Mouse (Mus musculus): Measurements from ENCODE around the gene Fam149b. TPM values are rescaled to one million over a fixed set of nuclear protein-coding genes. Genes with fewer than 3 reads are reported as not detected.
"Not testable (repeated sequence)": the region's sequence is repeated elsewhere in the genome, so short reads cannot be mapped to it uniquely, and the experiment has no call there.

Gene Fam149b
- 56.1 and 60.1 TPM in 2 replicates for polyA plus RNA-seq (2016; fragmentation: Nextera tagmentation; extraction: Ambion mirVana)

DNA sequence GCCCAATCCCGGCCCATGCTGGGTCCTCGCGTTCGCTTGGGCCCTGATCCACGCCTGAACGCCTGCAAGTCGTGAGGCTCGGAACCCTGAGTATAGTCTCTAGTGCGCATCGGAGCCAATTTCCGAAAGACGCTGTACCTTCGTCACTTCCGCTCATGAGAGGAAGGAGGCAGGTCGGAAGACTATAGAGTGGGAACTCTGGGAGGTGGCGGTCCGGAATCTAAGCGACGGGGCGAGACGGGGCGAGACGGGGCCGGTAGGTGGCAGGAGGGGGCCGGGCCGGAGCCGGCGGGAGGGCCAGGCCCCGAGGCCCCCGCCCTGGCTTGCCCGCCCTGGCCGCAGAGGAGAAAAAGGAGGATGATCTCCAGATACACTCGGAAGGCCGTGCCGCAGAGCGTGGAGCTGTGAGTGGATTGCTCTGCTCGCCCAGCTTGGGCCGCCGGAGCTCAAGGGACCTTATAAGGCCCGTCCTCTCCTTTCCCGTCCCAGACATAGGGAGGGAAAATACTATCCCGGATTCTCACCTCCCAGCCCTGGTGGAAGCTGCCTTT lies at the start of gene Fam149b, which contains the start of gene Ecd:
Gene Fam149b (plus strand): TSS at position 172 of the 551 bp plus-strand sequence.
Gene Ecd (minus strand): TSS at position 131 of the 551 bp plus-strand sequence.
- no peaks in the 10 kb centered on the region for H3K9me3 ChIP-seq
- H3K9ac ChIP-seq (replicated peaks) = peak within 1 kb of the TSS; percentile 95
- H3K27ac ChIP-seq (replicated peaks) = peak within 1 kb of the TSS; percentile 92
- H3K27me3 ChIP-seq = no peaks in the 10 kb centered on the region
- H3K4me3 ChIP-seq = peak within 1 kb of the TSS; percentile 77
- peak; percentile 98 for ATAC-seq (ENCODE audit: low FRiP score, low read depth)
- under 1% methylated on average over 41 of the region's 42 CpGs for WGBS
- H3K4me1 ChIP-seq = peaks cover 18% of the 10 kb centered on the region
- peak within 1 kb of the TSS; percentile 81 for H3K4me2 ChIP-seq (replicated peaks)
- H3K36me3 ChIP-seq = peaks cover 31% of the 10 kb centered on the region

DNA sequence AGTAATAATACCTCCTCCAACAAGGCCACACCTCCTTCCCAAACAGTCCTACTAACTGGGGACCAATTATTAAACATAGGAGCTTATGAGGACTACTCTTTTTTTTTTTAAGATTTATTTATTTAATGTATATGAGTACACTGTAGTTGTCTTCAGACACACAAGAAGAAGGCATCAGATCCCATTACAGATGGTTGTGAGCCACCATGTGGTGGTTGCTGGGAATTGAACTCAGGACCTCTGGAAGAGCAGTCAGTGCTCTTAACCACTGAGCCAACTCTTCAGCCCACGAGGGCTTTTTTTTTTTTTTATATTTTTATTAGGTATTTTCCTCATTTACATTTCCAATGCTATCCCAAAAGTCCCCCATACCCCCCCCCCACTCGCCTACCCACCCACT lies 42.9 kb upstream of the Fam149b start:
- H3K9me3 ChIP-seq; ATAC-seq (ENCODE audit: low FRiP score, low read depth); H3K27ac ChIP-seq (replicated peaks); H3K4me3 ChIP-seq; H3K4me2 ChIP-seq (replicated peaks); H3K27me3 ChIP-seq; H3K4me1 ChIP-seq; H3K9ac ChIP-seq (replicated peaks): not testable (repeated sequence)
- WGBS = 78% methylated on average over 2 of the region's 2 CpGs
- peaks cover 13% of the 10 kb centered on the region for H3K36me3 ChIP-seq

DNA sequence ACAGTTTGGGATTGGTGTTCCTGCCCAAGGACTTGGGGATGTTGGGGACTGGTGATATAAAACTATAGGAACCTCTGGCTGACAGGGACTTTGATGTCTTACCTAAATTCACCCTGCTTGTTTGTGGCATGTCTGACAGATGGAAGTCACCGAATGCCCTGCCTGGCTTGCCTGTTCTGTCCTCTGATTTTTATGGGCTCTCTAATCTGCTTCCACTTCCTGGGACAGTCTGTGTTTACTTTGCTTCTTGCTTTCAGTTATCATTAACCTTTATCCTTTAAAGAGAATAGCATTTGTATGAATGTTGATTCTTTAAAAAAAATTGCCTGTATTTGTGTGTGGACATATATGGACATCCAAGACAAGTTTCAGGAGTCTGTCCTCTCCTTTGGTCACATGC lies 32.8 kb upstream of the Fam149b start:
- H3K27me3 ChIP-seq = no peaks in the 10 kb centered on the region
- no peak overlapping the region for H3K4me3 ChIP-seq
- whole genome bisulfite sequencing = 93% methylated on average over 1 of the region's 1 CpGs
- no peaks in the 10 kb centered on the region for H3K9me3 ChIP-seq
- no peak overlapping the region for H3K4me2 ChIP-seq (replicated peaks)
- H3K27ac ChIP-seq (replicated peaks) = no peak overlapping the region
- no peaks in the 10 kb centered on the region for H3K4me1 ChIP-seq
- H3K36me3 ChIP-seq = peaks cover 36% of the 10 kb centered on the region
- H3K9ac ChIP-seq (replicated peaks) = no peak overlapping the region
- ATAC-seq (ENCODE audit: low FRiP score, low read depth) = no peak

DNA sequence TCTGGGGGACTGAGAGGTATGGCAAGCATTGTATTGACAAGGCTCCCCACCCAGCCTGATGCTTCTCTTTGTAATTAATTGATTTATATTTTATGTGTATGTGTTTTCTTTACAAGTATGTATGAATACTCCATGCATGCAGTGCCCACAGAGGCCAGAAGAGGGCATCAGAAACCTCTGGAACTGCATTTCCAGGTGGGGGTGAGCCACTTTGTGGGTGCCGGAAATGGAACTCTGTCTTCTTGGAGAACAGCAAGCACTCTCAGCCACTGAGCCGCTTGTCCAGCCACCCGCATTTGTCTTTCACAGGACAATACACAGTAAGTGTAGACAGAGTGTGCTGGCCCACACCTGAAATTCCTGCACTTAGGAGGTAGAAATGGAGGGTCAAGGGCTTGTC lies 28.5 kb upstream of the Fam149b start:
- no peaks in the 10 kb centered on the region for H3K9me3 ChIP-seq
- WGBS = 73% methylated on average over 3 of the region's 3 CpGs
- H3K4me3 ChIP-seq = no peak overlapping the region
- no peaks in the 10 kb centered on the region for H3K27me3 ChIP-seq
- H3K9ac ChIP-seq (replicated peaks) = no peak overlapping the region
- no peak overlapping the region for H3K27ac ChIP-seq (replicated peaks)
- ATAC-seq (ENCODE audit: low FRiP score, low read depth) = no peak
- peaks cover 48% of the 10 kb centered on the region for H3K36me3 ChIP-seq
- no peaks in the 10 kb centered on the region for H3K4me1 ChIP-seq
- no peak overlapping the region for H3K4me2 ChIP-seq (replicated peaks)

DNA sequence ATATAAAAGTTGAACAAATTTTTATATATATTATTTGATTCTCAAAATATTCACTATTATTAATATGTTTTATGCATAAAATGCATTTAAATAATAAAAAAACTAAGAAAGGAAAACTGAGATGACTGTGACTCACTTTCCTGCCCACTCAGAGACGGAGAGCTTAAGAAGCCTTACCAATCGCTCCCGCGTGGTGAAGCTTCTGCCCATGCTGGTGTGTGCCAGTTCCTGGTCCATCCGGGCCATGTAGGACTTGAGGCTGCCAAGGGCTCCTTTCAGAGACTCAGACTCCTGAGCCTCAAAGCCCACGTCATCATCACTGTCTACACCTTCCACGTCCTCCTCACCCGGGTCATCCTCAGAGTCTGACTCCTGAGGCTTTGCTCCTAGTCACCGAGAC lies 23.8 kb upstream of the Fam149b start:
- H3K27ac ChIP-seq (replicated peaks) = no peak overlapping the region
- peaks cover 80% of the 10 kb centered on the region for H3K36me3 ChIP-seq
- H3K9me3 ChIP-seq = no peaks in the 10 kb centered on the region
- no peak overlapping the region for H3K4me2 ChIP-seq (replicated peaks)
- no peaks in the 10 kb centered on the region for H3K4me1 ChIP-seq
- no peak overlapping the region for H3K4me3 ChIP-seq
- no peak overlapping the region for H3K9ac ChIP-seq (replicated peaks)
- no peak for ATAC-seq (ENCODE audit: low FRiP score, low read depth)
- WGBS = 95% methylated on average over 9 of the region's 9 CpGs
- no peaks in the 10 kb centered on the region for H3K27me3 ChIP-seq

DNA sequence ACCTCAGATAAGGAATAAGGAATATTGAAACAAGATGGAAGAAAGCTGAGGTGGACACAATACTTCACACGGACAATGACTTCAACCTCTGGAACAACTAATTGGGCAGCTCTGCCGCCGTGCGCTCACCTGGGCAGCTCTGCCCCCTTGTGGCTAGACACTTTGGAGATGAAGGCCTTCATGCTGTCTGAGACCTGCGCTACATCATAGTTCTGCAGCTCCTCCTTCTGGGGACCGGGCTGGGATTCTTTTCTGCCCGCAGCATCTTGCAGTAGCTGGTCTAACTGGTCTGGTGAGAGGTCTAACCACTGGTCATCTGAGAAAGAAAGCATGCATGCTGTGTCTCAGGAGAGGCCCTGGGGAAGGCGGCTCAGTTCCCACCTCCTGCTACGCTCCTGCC lies 19.5 kb upstream of the Fam149b start:
- Histone ChIP-seq H3K9me3 (no peaks in the 10 kb centered on the region), H3K4me3 (no peak overlapping the region), H3K36me3 (peaks cover 85% of the 10 kb centered on the region), H3K27ac (replicated peaks) (no peak overlapping the region), H3K4me2 (replicated peaks) (no peak overlapping the region), H3K4me1 (no peaks in the 10 kb centered on the region), H3K27me3 (no peaks in the 10 kb centered on the region), H3K9ac (replicated peaks) (no peak overlapping the region)
- 77% methylated on average over 9 of the region's 9 CpGs for WGBS
- no peak for ATAC-seq (ENCODE audit: low FRiP score, low read depth)

DNA sequence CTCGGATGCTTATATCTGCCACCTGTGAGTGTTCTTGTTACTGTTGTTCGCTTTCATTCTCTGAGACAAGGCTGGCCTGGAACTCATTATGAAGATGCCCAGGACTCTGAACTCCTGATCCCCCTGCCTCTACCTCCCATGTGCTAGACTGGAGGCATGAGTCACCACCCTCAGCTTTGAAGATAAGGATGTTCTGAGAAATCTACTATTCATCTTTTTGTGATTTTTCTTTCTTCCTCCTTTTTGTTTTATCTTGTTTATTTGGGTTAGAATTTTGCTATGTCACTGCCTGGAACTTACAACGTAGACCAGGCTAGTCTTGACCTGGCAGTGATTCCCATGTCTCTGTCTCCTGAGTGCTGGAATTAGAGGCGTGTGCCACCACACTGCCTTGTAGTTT lies 16.6 kb upstream of the Fam149b start:
- Histone ChIP-seq H3K9ac (replicated peaks) (no peak overlapping the region), H3K27me3 (no peaks in the 10 kb centered on the region), H3K4me1 (no peaks in the 10 kb centered on the region), H3K27ac (replicated peaks) (no peak overlapping the region), H3K4me2 (replicated peaks) (no peak overlapping the region), H3K4me3 (no peak overlapping the region), H3K9me3 (no peaks in the 10 kb centered on the region), H3K36me3 (peaks cover 81% of the 10 kb centered on the region)
- WGBS = 97% methylated on average over 4 of the region's 4 CpGs
- no peak for ATAC-seq (ENCODE audit: low FRiP score, low read depth)

DNA sequence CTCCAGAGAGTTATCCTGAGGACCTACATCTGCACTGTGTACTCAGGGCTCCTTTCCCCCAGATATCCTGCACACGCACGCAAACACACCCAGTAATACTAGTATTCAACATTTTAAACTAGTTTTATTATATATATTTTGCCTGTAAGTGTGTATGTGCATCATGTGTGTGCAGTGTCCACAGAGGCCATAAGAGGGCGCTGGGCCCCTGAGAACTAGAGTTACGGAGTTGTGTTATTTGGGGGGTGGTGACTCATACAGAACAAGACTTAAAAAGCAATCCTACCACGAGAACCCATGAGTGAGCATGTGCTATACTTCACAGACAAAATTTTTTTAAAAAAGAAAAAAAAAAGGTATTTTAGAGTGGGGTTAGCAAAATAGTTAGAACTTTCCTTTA lies 8.5 kb upstream of the Fam149b start:
- H3K4me1 ChIP-seq = no peaks in the 10 kb centered on the region
- no peak overlapping the region for H3K27ac ChIP-seq (replicated peaks)
- H3K27me3 ChIP-seq = no peaks in the 10 kb centered on the region
- no peak overlapping the region for H3K4me2 ChIP-seq (replicated peaks)
- ATAC-seq (ENCODE audit: low FRiP score, low read depth) = no peak
- H3K9me3 ChIP-seq = no peaks in the 10 kb centered on the region
- no peak overlapping the region for H3K9ac ChIP-seq (replicated peaks)
- H3K4me3 ChIP-seq = no peak overlapping the region
- peaks cover 63% of the 10 kb centered on the region for H3K36me3 ChIP-seq
- 96% methylated on average over 5 of the region's 5 CpGs for WGBS

DNA sequence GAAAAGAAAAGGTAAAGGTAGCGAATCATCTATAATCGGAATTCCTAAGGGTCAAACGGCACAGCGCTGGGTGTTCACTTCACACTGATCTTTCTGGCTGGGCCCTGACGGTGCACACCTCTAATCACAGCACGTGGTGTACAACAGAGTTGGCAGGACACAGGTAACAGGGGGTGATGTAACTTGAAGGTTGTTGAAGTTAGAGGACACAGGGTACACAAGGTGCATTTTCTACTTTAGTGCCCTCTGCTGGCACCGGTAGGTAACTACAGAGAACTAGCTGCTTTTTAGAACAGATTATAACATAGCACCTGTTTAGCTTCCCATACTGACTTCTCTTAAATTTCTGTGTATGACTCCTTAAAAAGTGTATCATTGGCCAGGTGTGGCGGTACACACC lies 7.8 kb upstream of the Fam149b start:
- Histone ChIP-seq H3K9me3 (no peaks in the 10 kb centered on the region), H3K4me3 (no peak overlapping the region), H3K27ac (replicated peaks) (no peak overlapping the region), H3K4me2 (replicated peaks) (no peak overlapping the region), H3K4me1 (no peaks in the 10 kb centered on the region), H3K36me3 (peaks cover 61% of the 10 kb centered on the region), H3K9ac (replicated peaks) (no peak overlapping the region), H3K27me3 (no peaks in the 10 kb centered on the region)
- WGBS = 86% methylated on average over 8 of the region's 8 CpGs
- ATAC-seq (ENCODE audit: low FRiP score, low read depth) = no peak

DNA sequence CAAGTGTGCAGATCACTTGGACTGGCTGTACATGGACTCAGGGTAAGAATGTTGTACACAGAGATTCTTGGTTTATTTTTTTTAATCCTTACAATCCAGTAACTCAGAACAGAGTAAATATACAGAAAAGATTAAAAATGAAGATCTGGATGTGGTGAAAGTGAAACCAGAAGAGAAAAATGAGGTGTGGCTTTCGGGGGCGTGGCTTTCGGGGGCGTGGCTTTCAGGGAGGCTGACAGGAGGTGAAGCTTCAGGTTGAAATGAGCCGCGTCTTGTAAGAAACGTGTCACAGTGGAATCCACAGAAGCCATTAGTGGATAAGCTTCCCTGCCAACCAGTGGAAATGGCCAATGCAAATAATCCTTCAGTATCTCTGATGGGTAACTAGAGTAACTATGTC lies 7.1 kb upstream of the Fam149b start:
- Histone ChIP-seq H3K9me3 (no peaks in the 10 kb centered on the region), H3K9ac (replicated peaks) (no peak overlapping the region), H3K4me1 (no peaks in the 10 kb centered on the region), H3K27ac (replicated peaks) (no peak overlapping the region), H3K4me3 (no peak overlapping the region), H3K36me3 (peaks cover 61% of the 10 kb centered on the region), H3K27me3 (no peaks in the 10 kb centered on the region), H3K4me2 (replicated peaks) (no peak overlapping the region)
- ATAC-seq (ENCODE audit: low FRiP score, low read depth) = no peak
- WGBS = 83% methylated on average over 7 of the region's 7 CpGs

DNA sequence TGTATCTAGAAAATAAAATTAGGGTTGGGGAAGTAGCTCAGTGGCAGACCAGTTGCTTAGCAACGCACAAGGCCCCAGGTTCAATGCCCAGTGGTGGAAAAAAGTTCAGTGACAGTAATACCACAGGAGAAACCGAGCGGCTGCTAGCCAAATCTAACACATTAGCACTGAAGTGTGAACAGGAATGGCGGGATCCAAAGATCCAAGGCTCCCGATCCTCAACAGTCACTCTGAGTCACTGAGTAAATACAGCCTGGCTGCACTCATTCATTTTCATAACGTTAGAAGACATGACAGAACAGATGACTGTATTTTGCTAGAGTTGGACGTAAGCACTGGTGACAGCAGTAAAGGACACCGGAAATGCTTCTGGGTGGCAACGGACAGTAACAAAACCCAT lies 2.1 kb upstream of the Fam149b start:
- no peaks in the 10 kb centered on the region for H3K27me3 ChIP-seq
- H3K27ac ChIP-seq (replicated peaks) = no peak overlapping the region
- peaks cover 30% of the 10 kb centered on the region for H3K36me3 ChIP-seq
- H3K9ac ChIP-seq (replicated peaks) = no peak overlapping the region
- WGBS = 91% methylated on average over 9 of the region's 9 CpGs
- no peak for ATAC-seq (ENCODE audit: low FRiP score, low read depth)
- no peaks in the 10 kb centered on the region for H3K9me3 ChIP-seq
- peaks cover 18% of the 10 kb centered on the region for H3K4me1 ChIP-seq
- H3K4me2 ChIP-seq (replicated peaks) = no peak overlapping the region
- no peak overlapping the region for H3K4me3 ChIP-seq

DNA sequence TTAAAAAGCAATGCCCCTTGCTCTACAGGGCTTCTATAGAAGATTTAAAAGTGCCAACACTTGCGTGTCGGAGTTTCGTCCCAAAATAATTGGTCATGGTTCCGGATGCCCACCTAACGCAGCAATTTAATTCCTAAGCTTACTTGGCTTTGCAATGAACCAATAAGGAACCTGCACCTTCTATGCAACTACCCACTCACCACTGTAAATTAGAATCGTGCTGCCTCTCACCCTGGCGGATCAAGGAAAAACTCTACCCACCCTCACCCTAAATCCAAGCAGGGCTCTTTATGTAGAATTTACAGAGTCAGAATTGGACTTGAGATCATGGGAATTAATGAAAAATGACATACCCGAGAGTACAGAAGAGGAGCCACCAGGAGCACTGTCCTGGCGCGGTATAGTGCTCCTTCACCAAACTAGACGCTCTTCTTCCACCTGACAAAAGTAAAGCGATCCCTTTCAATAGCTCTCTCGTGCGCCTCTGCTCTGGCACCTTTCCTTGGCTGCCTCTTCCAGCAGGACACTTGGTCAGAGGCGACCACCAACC lies 446 bp upstream of the Fam149b start:
- peak overlapping the region; percentile 75 for H3K4me2 ChIP-seq (replicated peaks)
- WGBS = 5% methylated on average over 15 of the region's 15 CpGs
- H3K9ac ChIP-seq (replicated peaks) = peak overlapping the region; percentile 95
- H3K27ac ChIP-seq (replicated peaks) = peak overlapping the region; percentile 92
- H3K4me3 ChIP-seq = peak overlapping the region; percentile 77
- ATAC-seq (ENCODE audit: low FRiP score, low read depth) = no peak; the same call in 1 of the 2 replicates
- H3K4me1 ChIP-seq = peaks cover 18% of the 10 kb centered on the region
- no peaks in the 10 kb centered on the region for H3K27me3 ChIP-seq
- no peaks in the 10 kb centered on the region for H3K9me3 ChIP-seq
- H3K36me3 ChIP-seq = peaks cover 30% of the 10 kb centered on the region

DNA sequence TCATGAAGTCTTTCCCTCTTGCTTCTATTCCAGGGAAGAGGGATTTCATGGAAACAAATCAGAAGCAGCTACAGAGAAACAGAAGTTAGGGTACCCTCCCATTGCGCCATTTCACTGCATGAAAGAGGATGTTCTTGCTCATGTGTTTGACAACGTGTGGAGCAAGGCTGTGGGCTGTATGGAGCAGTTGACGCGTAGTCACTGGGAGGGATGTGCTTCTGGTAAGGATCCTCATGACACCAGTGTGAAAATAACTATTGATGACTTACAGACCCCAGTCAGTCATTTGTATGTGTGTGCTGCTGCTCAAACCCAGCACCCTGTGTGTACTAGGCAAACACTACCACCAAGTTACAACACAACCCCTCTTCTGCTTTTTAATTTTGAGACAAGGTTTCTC lies 15.3 kb downstream of the Fam149b start:
- Histone ChIP-seq H3K4me1 (no peaks in the 10 kb centered on the region), H3K4me2 (replicated peaks) (no peak overlapping the region), H3K9me3 (no peaks in the 10 kb centered on the region), H3K9ac (replicated peaks) (no peak overlapping the region), H3K36me3 (peaks cover 84% of the 10 kb centered on the region), H3K4me3 (no peak overlapping the region), H3K27me3 (no peaks in the 10 kb centered on the region), H3K27ac (replicated peaks) (no peak overlapping the region)
- no peak for ATAC-seq (ENCODE audit: low FRiP score, low read depth)
- WGBS = 91% methylated on average over 4 of the region's 4 CpGs

Data from midbrain, embryonic 12.5 days (tissue).